Mouse (Mus musculus): ENCODE results near the gene Cgrrf1.

GRCm38 (mm10) chr14:46800684-46801345 is 31.1 kb upstream of the Cgrrf1 start:
- no peak for TF ChIP-seq GATA1 (IDR thresholded peaks at IDR 0.05; ENCODE audit: borderline replicate concordance, low read length)
- no peak for TF ChIP-seq FLI1 (IDR thresholded peaks at IDR 0.05; ENCODE audit: low read length)

Measured in megakaryocyte, embryonic 14.5 days (primary cell).